Mouse (Mus musculus) ovary, adult 10 weeks (tissue): ENCODE results near the gene Gdf11. TPM values are rescaled to one million over a fixed set of nuclear protein-coding genes. Genes with fewer than 3 reads are reported as not detected.

Experiments
- polyA plus RNA-seq: library from polyadenylated mRNA; stranded (reverse); fragments of 350-450 nt; fragmentation: Illumina TruSeq; extraction: RNeasy Lipid Tissue Mini Kit (QIAGEN cat#74804); gene quantifications from one replicate; pipeline ENCODE4 v1.2.3, GENCODE M21; 2014

The Gdf11 gene
- 7.7 TPM for polyA plus RNA-seq

GRCm38 (mm10) chr10:128891296-128892094 is at the start of gene Gdf11:
Gene Gdf11, minus strand, starts transcription at chr10:128891718.

GRCm38 (mm10) chr10:128933574-128933973 is 42.1 kb upstream of the Gdf11 start, which contains the start of gene Itga7:
Gene Itga7, plus strand, starts transcription at chr10:128933818.

GRCm38 (mm10) chr10:128923935-128924334 is 32.4 kb upstream of the Gdf11 start, which contains the start of gene Bloc1s1:
Gene Bloc1s1, minus strand, starts transcription at chr10:128924035.

GRCm38 (mm10) chr10:128922822-128923012 is 31.2 kb upstream of the Gdf11 start, which contains the start of gene Rdh5:
Gene Rdh5, minus strand, starts transcription at chr10:128922888.

GRCm38 (mm10) chr10:128900698-128901097 is 9.2 kb upstream of the Gdf11 start, which contains the start of gene Cd63:
Gene Cd63, plus strand, starts transcription at chr10:128900989.

Other genes starting within 250 kb of the Gdf11 start
- 2.1 TPM for gene Ikzf4, start 245.7 kb downstream of the Gdf11 start, polyA plus RNA-seq
- 5.7 TPM for gene Suox, start 217.6 kb downstream of the Gdf11 start, polyA plus RNA-seq
- gene Rab5b, start 195.5 kb downstream of the Gdf11 start, polyA plus RNA-seq: 121 TPM
- gene Pmel, start 187.5 kb downstream of the Gdf11 start, polyA plus RNA-seq: not detected
- 24.2 TPM for gene Cdk2, start 186.7 kb downstream of the Gdf11 start, polyA plus RNA-seq
- gene Dgka, start 146.9 kb downstream of the Gdf11 start, polyA plus RNA-seq: 3.8 TPM
- 0.71 TPM for gene Pym1, start 143.8 kb downstream of the Gdf11 start, polyA plus RNA-seq
- gene Mmp19, start 100.8 kb downstream of the Gdf11 start, polyA plus RNA-seq: 9.7 TPM
- gene Dnajc14, start 87.7 kb downstream of the Gdf11 start, polyA plus RNA-seq: 45.1 TPM
- 5.9 TPM for gene Tmem198b, start 87.3 kb downstream of the Gdf11 start, polyA plus RNA-seq
- gene Sarnp, start 74.4 kb downstream of the Gdf11 start, polyA plus RNA-seq: 466 TPM
- gene Ormdl2, start 70.1 kb downstream of the Gdf11 start, polyA plus RNA-seq: 75.2 TPM
- gene Cd63, start 9.3 kb upstream of the Gdf11 start, polyA plus RNA-seq: 496 TPM
- gene Rdh5, start 31.2 kb upstream of the Gdf11 start, polyA plus RNA-seq: 3.0 TPM
- gene Bloc1s1, start 32.3 kb upstream of the Gdf11 start, polyA plus RNA-seq: 9.3 TPM
- gene Itga7, start 42.1 kb upstream of the Gdf11 start, polyA plus RNA-seq: 0.17 TPM
- not detected for gene Mettl7b, start 69.3 kb upstream of the Gdf11 start, polyA plus RNA-seq
- gene Olfr9, start 97.7 kb upstream of the Gdf11 start, polyA plus RNA-seq: not detected
- gene Olfr763, start 119.1 kb upstream of the Gdf11 start, polyA plus RNA-seq: not detected
- not detected for gene Olfr764-ps1, start 148.2 kb upstream of the Gdf11 start, polyA plus RNA-seq
- not detected for gene Olfr765, start 158.3 kb upstream of the Gdf11 start, polyA plus RNA-seq
- not detected for gene Olfr766-ps1, start 177.3 kb upstream of the Gdf11 start, polyA plus RNA-seq
- not detected for gene Olfr767, start 191.2 kb upstream of the Gdf11 start, polyA plus RNA-seq
- gene Olfr768, start 207.7 kb upstream of the Gdf11 start, polyA plus RNA-seq: not detected
- not detected for gene Olfr769, start 226.1 kb upstream of the Gdf11 start, polyA plus RNA-seq
- gene Olfr770, start 247.3 kb upstream of the Gdf11 start, polyA plus RNA-seq: not detected